Mouse (Mus musculus): ENCODE results near the gene Faap100. TPM values are rescaled to one million over a fixed set of nuclear protein-coding genes. Genes with fewer than 3 reads are reported as not detected.

Gene Faap100
- total RNA-seq, 1 experiment from 2014 or later = 18.7 TPM

- no peak for DNase-seq
Measured at GRCm38 (mm10) chr11:120319310-120319709, 59.3 kb downstream of the Faap100 start.

Small RNA genes lying within 50 kb of the gene (microRNA-seq; reads per million reads assigned to microRNA genes)
- gene Gm23419 (0 reads per million in 2 experiments), gene Mir6935 (0 to 1.3 reads per million in 2 experiments)

Other genes with a start within 250 kb of the Faap100 start
- gene Slc38a10, start 227.4 kb downstream of the Faap100 start, total RNA-seq (2021) = 105 and 115 TPM in 2 replicates
- 12.4 and 17.2 TPM in 2 replicates for gene Bahcc1, start 145.8 kb downstream of the Faap100 start, total RNA-seq (2021)
- 1,064 and 1,109 TPM in 2 replicates for gene Actg1, start 30.2 kb downstream of the Faap100 start, total RNA-seq (2021)
- gene Fscn2, start 17.2 kb downstream of the Faap100 start, total RNA-seq (2021) = 0.37 and 0.71 TPM in 2 replicates
- gene Nploc4, start 58.9 kb upstream of the Faap100 start, total RNA-seq (2021) = 73.8 and 82.5 TPM in 2 replicates
- gene Tspan10, start 63.9 kb upstream of the Faap100 start, total RNA-seq (2021) = 2.3 and 4.7 TPM in 2 replicates
- 0.33 TPM in 1 of 2 replicates, not detected in the other for gene Pde6g, start 74.7 kb upstream of the Faap100 start, total RNA-seq (2021)
- gene Oxld1, start 79.3 kb upstream of the Faap100 start, total RNA-seq (2021) = 53.9 and 58.6 TPM in 2 replicates
- gene Ccdc137, start 79.4 kb upstream of the Faap100 start, total RNA-seq (2021) = 20.6 and 28.1 TPM in 2 replicates
- 19.6 and 23.4 TPM in 2 replicates for gene Arl16, start 88.8 kb upstream of the Faap100 start, total RNA-seq (2021)
- 161 TPM in 2 replicates for gene Mrpl12, start 105.8 kb upstream of the Faap100 start, total RNA-seq (2021)
- gene Slc25a10, start 113.1 kb upstream of the Faap100 start, total RNA-seq (2021) = 50.7 and 64.4 TPM in 2 replicates
- gene Gcgr, start 151.9 kb upstream of the Faap100 start, total RNA-seq (2021) = 2.3 and 11.7 TPM in 2 replicates
- gene Mcrip1, start 171.0 kb upstream of the Faap100 start, total RNA-seq (2021) = 52.6 and 67.9 TPM in 2 replicates
- gene Ppp1r27, start 172.4 kb upstream of the Faap100 start, total RNA-seq (2021) = 0.48 TPM in 1 of 2 replicates, not detected in the other
- gene P4hb, start 194.5 kb upstream of the Faap100 start, total RNA-seq (2021) = 449 and 479 TPM in 2 replicates
- gene Arhgdia, start 202.9 kb upstream of the Faap100 start, total RNA-seq (2021) = 268 and 310 TPM in 2 replicates
- 120 and 128 TPM in 2 replicates for gene Alyref, start 219.6 kb upstream of the Faap100 start, total RNA-seq (2021)
- gene Anapc11, start 219.7 kb upstream of the Faap100 start, total RNA-seq (2021) = 68.3 and 69.0 TPM in 2 replicates
- gene Npb, start 229.7 kb upstream of the Faap100 start, total RNA-seq (2021) = 1.6 TPM in 1 of 2 replicates, not detected in the other
- 148 and 187 TPM in 2 replicates for gene Pcyt2, start 239.2 kb upstream of the Faap100 start, total RNA-seq (2021)
- 37.1 and 39.7 TPM in 2 replicates for gene Sirt7, start 246.5 kb upstream of the Faap100 start, total RNA-seq (2021)